Mouse (Mus musculus) ES-Bruce4 (cell line): ENCODE measurements around the gene Triobp.

Experiments used
- CTCF ChIP-seq: IDR thresholded peaks from one replicate; pipeline ENCODE4 v1.8.1; 2011; ENCODE audit warnings: low read depth, low read length
- POLR2A ChIP-seq: IDR thresholded peaks from one replicate; pipeline ENCODE4 v1.8.1; 2011; ENCODE audit warnings: low read length; ENCODE audit not compliant: insufficient read depth

DNA sequence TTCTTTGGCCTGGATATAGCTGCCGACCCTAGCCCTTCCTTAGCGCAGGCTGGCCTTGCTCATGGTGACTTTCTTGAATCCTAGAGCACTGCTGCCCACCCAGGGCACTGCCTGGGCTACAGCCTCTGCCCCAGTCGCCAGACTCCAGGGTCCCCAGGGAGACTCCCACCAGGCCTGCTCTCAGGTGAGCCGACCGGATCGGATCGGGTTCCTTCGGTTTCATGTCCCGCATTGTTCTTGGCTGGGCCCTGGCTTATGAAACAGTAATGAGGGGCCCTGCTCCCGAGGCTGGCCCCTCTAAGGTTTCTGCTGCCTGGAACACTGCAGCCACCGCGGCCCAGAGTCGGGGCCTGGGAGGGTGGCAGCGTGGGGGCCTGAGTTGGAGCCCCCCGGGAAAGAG lies 9.5 kb downstream of the Triobp start:
- TF ChIP-seq CTCF (no peak), POLR2A (no peak)
